Mouse (Mus musculus) layer of hippocampus, adult 8-10 months (tissue): ENCODE results near the gene Lingo3. TPM values are rescaled to one million over a fixed set of nuclear protein-coding genes. Genes with fewer than 3 reads are reported as not detected.
A peak's percentile ranks its signal among the peaks of the same experiment; 100 is the strongest.
"Not testable (repeated sequence)": the region's sequence is repeated elsewhere in the genome, so short reads cannot be mapped to it uniquely, and the experiment has no call there.

Experiments
- DNase-seq, 2 experiments: peaks; one replicate each; pipeline ENCODE4 v3.0.0; 2022; ENCODE audit warnings: low spot score in 2 of 2
- total RNA-seq, 4 experiments: library from RNA; stranded (reverse); gene quantifications; 2 replicates each; pipeline ENCODE4 v1.2.4; 2022

Gene Lingo3
- total RNA-seq, 4 experiments from 2014 or later, result 33.4 to 44.0 (median 40.3) TPM

DNA sequence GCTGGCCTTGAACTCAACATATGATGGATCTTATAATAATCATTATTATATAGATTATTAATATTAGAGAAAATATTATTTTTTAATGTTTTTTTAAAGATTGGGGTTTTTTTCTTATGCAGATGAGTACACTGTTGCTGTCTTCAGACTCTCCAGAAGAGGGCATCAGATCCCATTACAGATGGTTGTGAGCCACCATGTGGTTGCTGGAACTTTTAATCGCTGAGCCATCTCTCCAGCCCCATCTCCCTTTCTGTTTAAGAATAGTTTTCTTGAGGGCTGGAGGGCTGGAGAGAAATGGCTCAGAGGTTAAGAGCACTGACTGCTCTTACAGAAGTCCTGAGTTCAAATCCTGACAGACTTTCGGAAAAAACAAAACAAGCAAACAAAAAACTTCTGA lies 21.8 kb downstream of the Lingo3 start:
- DNase-seq, result no peak

DNA sequence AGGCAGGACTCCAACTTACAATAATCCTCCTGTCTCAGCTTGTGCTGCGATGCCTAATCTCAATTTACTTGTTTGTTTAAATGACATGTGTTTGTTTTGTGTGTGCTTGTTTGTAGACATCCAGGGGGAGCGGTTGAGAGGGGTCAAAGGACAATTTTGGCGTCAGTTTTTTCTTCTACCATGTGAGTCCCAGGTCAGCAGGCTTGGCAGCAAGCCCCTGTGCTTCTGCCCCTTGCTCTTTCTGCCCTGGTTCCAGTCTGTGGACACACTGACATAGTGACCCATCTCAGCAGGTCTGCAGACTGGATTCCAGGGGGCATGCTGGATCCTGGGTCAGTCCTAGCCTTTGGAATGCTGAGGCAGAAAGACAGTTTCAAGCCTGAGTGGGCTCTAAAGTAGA lies 24.4 kb downstream of the Lingo3 start:
- DNase-seq, result no peak

DNA sequence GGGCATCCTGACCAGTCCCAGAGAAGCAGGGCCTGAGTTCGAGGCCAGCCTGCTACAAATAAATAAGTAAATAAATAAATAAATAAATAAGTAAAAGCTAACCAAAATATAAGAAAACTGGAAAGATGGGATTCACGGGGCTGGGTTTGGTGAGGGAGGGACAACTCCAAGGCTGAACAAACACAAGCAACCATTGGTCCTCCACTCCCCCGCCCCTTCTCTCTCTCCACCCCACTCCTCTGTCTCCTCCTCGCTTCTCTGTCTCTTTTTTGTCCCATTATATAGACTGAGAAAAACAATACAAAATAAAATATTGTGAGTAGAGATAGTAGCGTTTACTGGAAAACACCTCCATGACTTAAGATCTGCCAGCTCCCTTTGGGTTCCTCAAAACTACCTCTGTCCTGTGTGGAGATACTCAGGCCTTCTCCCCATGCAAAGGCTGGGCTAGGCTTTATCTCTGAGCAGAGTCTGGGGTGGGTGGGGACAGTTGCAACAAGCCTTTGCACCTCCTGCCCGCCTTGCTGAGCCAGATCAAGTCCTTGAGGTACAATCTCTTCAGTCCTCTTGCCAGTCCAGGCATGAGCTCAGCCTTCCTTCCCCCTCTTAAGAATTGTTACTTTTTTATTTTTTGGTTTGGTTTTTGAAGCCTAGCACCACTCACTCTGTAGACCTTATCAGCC lies 25.1 kb downstream of the Lingo3 start:
- DNase-seq, result no peak

DNA sequence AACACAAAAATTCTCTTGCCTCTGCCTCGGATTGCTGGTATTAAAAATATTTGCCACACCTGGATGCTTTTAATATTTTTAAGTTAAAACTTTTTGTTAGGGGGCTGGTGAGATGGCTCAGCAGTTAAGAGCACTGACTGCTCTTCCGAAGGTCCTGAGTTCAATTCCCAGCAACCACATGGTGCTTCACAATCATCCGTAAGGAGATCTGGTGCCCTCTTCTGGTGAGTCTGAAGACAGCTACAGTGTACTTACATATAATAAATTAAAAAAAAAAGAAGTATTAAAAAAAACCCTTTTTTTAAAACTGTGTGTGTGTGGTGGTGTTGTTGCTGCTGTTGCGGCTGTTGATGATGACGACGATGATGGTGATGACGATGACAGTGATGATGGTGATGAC lies 25.9 kb downstream of the Lingo3 start:
- not testable (repeated sequence) for DNase-seq

DNA sequence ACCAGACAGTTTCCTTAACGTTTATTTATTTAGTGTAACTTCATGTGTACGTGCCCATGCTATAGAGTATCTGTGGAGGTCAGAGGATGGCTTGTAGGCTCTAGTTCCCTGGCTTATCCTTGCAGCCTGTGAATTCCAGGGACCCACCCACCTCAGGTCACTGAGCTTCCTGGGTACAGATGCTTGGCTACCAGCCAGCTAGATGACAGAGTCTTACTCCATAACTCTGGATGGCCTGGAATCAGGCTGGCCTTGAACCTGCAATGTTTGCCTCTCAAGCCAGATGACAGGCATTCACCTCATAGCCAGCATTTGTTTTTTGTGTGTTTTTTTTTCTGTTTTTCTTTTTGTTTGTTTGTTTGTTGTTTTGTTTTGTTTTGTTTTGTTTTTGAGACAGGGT lies 26.7 kb downstream of the Lingo3 start:
- no peak for DNase-seq

DNA sequence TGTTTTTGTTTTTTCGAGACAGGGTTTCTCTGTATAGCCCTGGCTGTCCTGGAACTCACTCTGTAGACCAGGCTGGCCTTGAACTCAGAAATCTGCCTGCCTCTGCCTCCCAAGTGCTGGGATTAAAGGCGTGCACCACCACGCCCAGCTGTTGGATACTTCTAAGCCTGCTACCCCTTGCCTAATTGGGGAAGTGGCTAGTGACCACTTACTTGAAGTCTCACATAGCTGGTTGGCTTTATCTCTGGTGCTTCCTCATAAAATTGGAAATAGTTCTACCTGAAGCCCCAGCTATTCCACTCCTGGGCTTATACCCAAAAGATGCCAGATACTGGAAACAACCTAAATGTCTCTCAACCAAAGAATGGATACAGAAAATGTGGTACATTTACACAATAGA lies 27.5 kb downstream of the Lingo3 start:
- not testable (repeated sequence) for DNase-seq

DNA sequence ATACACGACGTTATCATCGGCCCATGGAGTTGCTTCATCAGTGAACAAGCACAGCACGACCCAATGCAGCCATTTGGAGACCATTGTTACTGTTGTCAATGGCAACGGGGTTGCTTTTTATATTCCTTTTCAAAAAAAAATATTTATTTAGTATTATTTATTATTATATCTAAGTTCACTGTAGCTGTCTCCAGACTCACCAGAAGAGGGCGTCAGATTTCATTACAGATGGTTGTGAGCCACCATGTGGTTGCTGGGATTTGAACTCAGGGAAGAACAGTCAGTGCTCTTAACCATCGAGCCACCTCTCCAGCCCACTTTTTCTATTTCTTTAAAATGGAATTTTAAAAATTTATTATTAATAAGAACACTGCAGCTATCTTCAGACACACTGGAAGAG lies 29.0 kb downstream of the Lingo3 start:
- DNase-seq, result no peak

DNA sequence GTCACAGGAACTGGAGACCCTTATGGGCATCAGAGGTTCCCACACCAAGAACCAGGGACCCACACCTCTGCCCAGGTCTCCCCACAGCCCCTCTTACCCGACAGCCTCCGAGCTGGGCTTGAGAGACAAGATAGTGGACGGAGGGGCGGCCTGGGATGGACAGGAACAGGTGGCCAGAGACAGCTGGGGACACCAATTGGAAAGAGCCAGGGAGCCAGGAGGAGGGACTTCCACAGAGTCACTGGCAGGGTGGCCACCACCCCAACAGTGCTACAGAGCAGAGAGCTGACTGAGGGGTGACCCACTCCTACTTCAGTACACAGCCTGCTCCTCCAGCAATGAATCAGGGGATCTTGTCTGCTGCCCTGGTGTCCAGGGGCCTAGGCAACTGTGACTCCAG lies 30.5 kb downstream of the Lingo3 start, which contains the start of gene Jsrp1:
Gene Jsrp1 (minus strand): TSS at position 133 of the 400 bp plus-strand sequence.
- DNase-seq, result no peak

DNA sequence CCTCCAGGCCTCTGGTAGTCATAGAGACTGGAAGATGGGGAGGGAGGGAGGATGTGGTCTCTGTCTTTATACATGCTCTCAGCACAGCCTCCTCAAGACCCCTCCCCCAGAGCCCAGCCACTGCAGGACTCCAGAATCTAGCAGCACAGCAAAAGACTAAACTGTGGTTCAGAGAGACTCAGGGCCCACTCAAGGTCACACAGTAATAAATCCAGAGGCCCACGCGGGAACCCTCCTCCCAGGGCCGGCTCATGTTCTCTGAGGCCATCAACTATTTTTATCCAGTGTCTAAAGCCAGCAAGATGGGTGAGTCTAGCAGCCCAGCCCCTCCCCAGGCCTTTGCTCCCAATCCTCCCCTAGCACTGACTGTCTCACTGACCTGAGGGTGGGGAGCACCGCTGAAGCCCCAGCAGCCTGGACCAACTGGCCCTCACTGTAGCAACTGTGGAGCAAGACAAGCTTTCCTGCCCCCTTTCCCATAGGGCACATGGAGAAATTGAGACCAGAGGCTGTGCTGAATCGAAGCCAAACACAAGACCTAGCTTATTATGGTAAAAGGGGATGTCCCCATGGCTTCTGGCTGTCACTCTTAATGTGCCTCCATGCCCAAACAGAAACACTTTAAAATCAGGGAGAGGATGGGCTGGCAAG lies 31.3 kb downstream of the Lingo3 start:
- no peak for DNase-seq

DNA sequence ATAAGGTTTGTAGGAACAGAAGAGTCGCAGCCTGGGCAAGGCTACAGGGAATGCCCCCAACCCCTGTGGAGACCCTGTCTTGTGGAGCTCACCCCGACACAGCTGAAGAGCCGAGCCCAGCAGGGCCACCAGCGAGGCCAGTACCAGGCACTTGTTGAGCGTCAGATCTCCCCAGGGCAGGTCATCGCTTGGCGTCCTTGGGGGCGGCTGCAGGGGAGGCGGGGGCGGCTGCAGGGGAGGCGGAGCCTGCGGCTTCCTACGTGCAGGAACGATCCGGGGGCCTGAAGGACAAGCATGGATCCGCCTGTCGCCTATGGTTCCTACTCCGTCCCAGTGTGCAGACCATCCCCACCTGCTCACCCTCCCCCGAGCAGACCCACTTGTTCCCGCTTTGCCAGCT lies 33.8 kb downstream of the Lingo3 start:
- DNase-seq, result no peak

DNA sequence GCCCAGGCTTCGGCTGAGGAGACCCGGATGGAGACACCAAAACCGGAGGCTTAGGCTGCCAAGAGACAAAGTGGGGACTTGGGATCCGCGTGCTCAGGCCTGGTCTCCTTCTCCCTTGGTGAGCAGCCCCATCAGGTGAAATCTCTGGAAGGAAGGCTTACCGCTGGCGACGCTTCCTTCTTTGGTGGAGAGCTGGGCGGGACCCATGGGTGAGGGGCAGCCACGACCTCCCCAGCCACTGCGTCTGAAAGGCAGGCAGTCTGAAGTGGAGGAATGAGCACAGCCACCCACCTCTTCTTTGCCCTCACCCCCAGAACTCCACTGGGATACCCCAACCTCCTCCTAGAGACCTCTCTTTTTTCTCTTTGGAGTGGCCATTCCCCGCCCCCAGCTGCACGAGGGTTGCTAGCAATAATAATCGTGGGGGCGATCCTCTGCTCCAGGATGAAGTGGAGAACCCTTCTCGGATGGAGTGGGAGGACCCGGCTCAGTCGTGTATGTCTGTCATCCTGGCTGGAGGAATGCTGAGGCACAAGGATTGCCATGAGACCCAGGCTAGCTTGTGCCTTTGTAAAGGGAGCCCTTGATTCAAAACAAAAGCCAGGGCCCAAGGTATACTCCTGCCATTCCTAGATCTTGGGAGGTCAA lies 34.7 kb downstream of the Lingo3 start:
- no peak for DNase-seq

DNA sequence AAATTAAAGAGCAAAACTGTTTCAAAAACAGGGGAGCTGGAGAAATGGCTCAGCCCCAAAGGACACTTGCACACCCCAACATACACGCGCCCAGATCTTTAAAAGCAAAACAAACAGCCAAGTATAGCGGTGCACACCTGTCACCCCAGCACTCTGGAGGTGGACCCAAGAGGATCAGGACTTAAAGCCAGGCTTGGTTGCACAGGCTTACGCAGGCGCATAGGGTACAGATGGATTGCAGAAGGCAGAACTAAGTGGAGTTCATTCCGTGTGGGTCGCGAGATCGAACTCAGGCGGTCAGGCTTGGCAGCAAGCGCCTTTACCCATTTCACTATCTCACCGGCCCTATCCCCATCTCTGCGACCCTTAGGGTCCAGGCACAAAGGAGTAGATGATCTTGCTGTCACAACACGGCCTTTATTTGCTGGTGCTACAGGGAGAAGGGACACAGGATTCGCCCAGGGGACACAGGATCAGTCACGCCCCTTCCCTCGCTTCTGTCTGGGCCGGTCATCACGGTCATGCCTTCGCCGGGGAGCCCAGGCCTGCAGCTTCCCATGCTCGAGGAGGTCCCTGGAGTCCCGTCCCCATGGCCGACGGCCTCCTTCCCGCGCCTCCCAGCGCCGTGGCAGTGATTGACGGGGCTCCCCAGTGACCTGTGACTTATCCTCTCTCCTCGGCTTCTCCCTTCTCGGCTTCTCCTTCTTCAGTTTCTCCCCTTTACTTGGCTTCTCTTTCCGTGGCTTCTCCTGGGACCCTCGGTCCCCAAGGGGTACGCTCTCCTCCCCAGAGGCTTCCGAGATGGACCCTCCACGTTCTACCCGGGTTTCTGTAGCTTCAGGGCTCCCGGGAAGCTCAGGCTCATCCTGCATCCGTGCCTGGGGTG lies 35.5 kb downstream of the Lingo3 start:
- DNase-seq, result no peak

DNA sequence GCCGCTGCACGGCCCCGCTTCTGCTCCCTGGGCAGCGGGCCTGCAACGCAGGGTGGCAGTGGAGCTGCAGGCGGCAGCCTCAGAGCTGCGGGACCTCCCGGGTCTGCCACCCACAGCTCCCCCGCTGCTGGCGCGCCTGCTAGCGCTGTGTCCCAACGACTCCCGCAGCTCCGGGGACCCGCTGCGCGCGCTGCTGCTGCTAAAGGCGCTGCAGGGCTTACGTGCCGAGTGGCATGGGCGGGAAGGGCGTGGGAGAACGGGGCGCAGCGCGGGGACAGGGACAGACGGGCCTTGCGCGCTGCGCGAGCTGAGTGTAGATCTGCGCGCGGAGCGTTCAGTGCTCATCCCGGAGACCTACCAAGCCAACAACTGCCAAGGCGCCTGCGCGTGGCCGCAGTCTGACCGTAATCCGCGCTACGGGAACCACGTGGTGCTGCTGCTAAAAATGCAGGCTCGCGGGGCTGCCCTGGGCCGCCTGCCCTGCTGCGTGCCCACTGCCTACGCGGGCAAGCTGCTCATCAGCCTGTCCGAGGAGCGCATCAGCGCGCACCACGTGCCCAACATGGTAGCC lies 36.7 kb downstream of the Lingo3 start:
- DNase-seq, result peak; percentile 88 to 89

DNA sequence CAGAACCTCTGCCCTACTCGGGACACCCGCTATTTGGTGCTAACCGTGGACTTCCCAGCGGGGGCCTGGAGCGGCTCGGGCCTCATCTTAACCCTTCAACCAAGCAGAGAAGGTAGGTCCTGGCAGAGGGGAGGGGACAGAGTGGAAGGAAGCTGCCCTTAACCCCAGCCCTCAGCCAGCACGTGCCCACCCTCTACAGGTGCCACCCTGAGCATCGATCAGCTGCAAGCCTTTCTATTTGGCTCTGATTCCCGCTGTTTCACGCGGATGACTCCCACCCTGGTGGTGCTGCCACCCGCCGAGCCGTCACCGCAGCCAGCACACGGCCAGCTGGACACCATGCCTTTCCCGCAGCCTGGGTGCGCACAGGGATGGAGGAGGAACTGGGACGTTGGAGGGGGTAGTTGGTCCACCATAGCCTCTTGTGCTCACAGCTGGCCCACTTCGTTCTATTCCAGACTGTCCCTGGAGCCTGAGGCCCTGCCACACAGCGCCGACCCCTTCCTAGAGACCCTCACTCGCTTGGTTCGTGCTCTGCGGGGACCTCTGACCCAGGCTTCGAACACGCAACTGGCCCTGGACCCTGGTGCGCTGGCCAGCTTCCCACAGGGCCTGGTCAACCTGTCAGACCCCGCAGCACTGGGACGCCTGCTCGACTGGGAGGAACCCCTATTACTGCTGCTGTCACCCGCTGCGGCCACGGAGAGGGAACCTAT lies 37.3 kb downstream of the Lingo3 start:
- DNase-seq, result no peak

DNA sequence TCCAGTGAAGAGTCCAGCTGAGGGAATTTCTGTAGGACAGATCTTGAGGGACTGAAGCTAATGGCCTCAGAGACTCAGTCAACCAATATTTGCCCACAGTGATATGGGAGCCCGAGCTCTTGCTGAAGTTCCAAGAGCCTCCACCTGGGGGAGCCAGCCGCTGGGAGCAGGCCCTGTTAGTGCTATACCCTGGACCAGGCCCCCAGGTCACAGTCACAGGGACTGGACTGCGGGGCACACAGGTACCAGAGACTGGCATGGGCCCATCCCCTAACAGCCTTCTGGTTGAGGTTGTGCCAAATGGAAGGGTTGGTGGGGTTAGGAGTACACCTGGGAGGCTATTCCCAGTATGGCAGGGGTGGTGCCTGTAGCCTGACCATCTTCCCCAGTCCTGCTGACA lies 37.9 kb downstream of the Lingo3 start:
- peak in 1 of 2 experiments; percentile 78 for DNase-seq

DNA sequence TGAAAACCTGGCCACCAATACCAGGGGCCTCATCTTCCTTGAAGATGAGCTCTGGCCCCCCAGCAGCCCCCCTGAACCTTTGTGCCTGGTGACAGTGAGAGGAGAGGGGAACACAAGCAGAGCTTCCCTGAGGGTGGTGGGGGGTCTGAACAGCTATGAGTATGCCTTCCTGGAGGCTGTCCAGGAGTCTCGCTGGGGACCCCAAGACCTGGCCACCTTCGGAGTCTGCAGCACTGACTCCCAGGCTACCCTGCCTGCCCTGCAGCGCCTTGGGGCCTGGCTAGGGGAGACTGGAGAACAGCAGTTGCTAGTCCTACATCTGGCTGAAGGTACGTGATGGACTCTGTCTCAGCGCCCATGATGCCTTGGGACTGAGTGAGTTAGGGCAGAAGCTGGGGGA lies 38.5 kb downstream of the Lingo3 start:
- DNase-seq, result no peak

DNA sequence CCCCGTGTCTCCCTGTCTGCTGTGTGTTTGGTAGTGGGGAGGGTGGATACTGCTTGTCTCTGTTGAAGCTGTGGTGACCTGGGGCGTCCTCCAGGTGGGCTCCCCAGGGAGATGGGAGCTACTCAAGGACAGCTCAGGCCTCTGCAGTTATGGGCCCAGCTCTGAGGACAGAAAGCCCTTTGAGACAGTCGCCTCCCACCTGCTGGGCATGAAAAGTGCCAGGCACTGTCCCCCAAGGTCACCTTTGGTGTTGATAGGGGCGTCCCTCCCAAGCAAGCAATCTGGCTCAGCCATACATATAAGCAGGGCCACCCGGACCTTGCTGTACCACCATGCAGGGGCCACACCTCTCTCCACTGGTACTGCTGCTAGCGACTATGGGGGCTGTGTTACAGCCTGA lies 38.9 kb downstream of the Lingo3 start, which contains the start of gene Amh:
Gene Amh (plus strand): TSS at position 328 of the 400 bp plus-strand sequence.
- no peak for DNase-seq

DNA sequence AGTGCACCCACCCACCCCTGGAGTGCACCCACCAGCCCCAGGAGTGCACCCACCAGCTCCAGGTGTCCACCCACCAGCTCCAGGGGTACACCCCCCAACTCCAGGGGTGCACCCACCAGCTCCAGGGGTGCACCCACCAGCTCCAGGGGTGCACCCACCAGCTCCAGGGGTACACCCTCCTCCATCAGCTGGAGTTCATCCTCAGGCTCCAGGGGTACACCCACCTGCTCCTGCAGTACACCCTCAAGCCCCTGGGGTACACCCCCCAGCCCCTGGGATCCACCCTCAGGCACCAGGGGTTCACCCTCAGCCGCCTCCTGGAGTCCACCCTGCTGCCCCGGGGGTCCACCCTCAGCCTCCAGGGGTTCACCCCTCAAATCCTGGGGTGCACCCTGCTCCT lies 39.5 kb downstream of the Lingo3 start:
- no peak for DNase-seq

DNA sequence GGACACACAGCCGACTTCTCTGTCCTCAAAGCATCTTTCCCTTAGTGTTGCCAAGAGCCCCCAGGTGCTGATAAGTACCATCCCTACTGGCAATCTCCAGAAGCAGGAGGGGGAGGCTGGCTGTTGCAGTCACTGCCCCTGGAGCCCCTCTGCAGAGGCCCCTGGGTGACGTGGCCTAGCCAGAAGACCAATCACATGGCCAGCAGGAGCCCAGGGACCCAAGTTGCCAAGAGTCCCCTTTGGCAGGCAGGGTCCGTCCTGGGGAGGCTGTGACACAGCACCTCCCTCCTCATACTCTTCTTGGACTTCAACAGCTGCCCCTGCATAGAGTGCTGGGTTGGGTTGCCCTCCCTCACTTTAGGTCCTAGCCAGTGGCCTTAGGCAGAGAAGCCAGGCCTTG lies 40.8 kb downstream of the Lingo3 start:
- no peak for DNase-seq

DNA sequence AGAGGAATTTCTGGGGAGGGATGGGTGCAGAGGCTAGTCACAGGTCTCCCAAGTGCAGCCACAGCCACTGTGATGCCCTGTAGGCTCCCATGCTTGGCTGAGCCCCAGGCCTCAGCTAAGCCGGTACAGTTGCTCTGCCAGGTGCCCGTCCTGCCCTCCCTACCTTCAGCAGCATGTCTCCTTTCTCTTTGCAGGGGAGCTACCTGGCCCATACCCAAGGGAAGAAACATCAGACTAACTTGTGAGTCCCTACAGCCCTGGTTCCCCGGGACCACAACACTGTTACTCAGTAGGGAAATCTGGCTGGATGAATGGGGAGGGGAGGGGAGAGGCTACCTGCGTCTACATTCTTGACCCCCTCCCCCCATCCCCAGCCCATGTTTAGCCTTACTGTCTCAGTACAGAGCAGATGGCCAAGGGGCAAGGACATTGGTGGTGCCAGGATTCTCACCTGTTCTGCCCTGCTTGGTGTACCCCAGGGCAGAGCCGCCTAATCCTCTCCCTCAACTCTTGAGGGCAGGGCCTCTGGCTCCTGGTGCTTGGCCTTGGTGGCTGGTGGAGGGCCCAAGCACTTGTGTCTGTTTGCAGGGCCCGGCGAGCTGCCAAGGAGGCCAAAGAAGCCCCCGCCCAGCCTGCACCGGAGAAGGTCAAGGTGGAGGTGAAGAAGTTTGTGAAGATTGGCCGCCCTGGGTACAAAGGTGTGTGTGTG lies 41.5 kb downstream of the Lingo3 start:
- no peak for DNase-seq
